Mouse (Mus musculus): Measurements from ENCODE around the gene Gm12185.
"Not testable (repeated sequence)": the region's sequence is repeated elsewhere in the genome, so short reads cannot be mapped to it uniquely, and the experiment has no call there.

- TF ChIP-seq CTCF (IDR thresholded peaks at IDR 0.05; ENCODE audit: borderline replicate concordance, insufficient read depth, low read depth, low read length); POLR2A (IDR thresholded peaks at IDR 0.05; ENCODE audit: borderline replicate concordance, insufficient read depth, low read length): not testable (repeated sequence)
Observed at GRCm38 (mm10) chr11:48933923-48934322, 58.1 kb downstream of the Gm12185 start.

Measured in cerebellum, adult 2 months (tissue).